Mouse (Mus musculus): ENCODE measurements around the gene Marc2.

Gene Marc2

DNA sequence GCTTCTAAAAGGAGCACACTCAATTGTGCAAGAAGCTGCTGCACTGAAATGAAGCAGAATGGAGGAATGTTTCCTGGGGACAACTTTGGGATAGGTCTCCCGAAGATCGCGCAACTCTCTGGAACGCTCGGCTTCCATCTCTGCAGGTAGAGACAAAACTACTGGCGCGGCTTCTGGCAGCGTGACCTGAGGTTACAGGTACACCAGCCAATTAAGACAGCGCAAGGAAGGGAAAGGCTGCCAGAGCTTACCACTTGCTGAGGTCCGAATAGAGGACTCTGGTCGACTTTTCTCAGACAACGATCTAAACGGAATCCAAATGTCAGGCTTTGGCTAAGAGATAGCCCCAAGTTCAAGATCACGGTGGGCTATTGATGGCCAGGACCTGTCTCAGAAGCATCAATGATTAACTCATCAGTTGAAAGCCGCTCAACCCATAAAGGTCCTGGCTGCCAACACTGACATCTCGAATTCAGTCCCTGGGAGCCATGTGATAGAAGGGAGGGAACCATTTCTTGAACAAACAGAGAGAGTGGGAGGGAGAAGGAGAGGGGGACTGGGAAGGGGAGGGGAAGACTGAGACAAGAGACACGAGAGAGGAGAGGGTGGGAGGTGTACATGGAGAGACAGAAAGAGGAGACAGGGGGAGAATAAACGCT lies at the start of gene Marc2:
Marc2 (minus strand) TSS at position 360 of the 659 bp plus-strand sequence.
- DNase-seq: peak; percentile 19

DNA sequence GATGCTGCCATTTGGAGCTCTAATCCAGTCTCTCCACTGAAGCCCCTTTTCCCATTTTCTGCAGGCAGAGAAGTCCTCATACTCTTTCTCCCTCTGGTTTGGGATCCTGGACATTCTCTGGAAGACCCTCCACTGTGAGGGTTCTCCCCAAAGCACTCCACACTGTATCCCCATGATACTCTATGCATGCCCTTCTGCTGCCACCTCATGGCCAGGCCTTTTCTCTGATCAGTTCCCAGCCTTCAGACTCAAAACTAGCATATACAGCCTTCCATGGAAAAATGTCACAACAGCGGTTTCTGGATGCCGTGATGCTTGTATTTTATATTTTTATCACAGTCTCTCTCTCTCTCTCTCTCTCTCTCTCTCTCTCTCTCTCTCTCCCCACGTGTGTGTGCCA lies 45.7 kb upstream of the Marc2 start:
- no peak for DNase-seq

DNA sequence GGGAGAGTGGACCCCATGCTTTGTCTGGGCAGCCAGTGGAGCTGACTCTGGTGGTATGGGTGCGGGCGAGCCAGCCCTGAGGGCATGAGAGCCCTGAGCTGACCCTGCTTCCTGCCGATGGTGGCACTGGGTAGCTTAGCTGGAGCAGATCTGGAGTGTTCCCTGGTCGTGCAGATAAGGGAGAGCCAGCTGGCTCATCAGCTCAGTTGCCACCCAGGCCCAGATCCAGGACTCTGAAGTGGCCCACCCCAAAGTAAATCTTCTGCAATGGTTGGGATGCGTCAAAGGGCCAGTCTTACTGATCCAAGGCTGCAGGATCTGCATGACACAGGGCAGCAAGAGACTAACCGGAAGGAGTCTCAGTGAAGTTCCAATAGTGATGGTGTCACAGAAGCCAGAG lies 43.2 kb upstream of the Marc2 start:
- DNase-seq: no peak

DNA sequence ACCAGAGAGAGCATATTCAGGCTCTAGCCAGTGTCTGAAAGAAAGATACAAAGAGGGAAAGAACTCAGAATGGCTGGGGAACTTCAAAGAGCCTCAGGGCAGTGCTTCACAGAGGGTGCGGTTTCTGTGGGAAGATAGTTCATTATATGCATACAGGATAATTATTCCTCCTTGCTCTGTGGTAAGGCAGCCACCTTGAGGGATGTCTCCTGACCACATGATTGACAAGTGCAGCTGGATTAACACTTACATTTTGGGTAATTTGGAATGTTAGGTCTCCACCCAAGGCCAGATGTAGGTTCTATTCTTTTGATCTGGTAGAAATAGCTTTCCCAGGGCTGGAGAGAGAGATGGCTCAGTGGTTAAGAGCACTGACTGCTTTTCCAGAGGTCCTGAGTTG lies 39.9 kb upstream of the Marc2 start:
- DNase-seq: no peak

DNA sequence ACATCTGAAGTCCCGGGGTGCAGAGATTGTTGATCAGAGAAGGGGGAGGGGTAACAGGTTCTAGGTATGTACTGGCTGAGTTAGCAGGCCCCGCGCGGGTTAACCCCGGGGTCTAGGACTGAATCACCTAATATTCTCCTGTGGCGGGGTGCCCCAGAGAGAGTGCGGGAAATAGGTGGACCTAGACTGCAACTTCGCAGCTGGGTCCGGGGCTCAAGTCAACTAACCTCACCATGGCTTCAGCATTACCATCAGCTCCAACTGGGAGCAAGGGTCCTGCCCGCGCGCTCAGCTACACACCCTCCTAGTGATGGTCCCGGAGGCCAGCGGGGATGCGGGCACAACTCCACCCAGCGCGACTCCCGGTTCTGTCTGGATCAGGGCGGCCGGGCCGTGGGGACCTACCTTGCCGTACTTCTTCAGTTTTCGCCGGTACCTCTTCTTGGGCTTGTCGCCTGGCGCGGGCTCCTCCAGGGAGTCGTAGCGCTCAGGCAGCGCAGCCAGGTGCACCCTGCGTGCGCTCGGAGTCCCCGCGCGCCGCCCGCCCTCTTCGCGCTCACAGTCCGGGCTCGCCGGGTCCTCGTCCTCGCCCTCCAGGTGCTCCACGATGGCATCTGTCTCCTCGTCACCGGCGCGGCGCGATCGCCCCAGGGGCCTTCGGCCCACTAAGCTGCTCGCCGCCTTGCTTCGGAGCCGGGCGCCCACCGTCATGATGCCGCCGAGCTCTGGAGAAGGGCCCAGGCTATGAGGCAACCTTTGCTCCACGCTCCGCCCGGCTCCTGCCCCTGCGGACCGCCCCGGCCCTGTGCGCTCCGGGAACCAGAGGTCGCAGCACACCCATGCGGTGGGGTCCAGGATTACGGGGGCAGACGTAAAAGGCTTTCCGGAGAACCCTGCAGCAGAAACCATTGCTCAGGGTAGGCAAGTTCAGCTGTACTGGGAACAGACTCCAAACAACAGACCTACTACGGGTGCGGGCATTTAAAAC lies 36.3 kb upstream of the Marc2 start, which contains the start of gene C130074G19Rik:
C130074G19Rik (minus strand) TSS at position 938 of the 988 bp plus-strand sequence.
- DNase-seq: peak; percentile 30

DNA sequence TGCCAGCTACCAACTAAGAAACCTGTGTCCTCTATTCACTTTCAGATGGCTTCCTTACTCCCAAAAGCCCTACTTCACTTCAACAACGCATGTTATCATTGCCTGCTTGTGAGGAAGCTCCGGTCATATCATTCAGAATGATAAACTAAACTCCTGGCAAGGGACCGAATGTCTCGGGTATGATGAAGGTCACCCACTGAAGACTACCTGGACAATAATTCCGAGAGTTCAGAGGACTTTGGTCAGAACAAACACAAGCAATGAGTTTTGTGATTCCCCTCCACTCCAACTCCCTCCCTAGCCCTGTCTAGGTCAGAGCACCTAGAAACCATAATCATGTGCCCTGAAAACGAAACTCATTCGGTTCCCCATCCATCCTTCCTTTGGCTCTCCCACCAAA lies 35.6 kb upstream of the Marc2 start:
- DNase-seq: no peak

DNA sequence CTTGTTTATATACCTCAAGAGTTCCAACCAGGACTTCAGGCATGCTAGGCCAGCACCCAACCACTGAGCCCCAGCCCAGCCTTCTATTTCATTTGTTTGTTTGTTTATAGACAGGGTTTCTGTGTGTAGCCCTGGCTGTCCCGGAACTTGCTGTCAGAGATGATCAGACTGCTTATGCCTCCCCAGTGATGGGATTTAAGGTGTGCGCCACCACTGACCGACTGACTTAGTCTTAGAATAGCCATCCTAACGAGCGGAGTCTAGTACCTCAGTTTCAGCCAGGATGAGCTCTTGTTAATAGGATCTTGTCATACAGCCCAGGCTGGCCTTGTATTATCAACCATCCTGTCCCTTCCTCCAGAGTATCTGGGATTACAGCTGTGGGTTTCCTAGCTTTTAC lies 35.0 kb upstream of the Marc2 start:
- DNase-seq: no peak

DNA sequence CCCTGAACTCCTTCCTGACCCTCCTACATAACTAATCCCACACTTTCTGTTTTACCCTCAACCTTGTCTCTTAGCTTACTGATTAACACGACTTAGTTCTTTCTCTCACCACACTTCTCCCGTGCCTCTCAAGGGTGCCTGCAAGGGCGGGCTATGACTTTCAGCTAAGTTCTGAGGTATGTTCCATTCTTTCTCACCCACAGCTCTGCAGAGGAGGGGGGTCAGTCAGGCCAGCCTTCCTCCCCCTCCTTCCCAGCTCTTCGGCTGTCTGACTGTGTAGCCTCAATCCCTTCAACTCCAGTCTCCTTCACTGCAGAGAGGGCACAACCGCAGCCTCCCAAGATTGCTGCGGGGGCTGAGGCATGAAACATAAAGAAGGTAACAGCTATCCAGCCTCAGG lies 32.6 kb upstream of the Marc2 start:
- DNase-seq: no peak

DNA sequence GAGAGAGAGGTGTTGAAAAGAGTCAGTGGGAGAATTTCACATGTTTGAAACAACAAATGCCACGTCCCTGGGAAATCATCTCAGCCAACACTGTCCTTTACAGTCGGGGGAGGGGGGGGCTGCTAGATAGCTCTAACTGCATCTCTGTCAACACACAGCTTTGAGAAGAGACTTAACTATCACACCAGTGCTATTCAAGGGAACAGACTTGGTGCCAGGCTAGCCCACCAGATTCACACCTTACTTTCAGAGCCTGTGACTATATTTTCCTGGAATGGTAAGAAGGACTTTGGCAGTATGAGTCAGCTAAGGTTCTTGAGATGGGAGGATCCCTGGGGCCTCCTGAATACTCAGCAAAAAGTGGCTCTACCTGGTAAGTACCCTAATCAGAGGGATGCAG lies 31.1 kb upstream of the Marc2 start:
- DNase-seq: no peak

DNA sequence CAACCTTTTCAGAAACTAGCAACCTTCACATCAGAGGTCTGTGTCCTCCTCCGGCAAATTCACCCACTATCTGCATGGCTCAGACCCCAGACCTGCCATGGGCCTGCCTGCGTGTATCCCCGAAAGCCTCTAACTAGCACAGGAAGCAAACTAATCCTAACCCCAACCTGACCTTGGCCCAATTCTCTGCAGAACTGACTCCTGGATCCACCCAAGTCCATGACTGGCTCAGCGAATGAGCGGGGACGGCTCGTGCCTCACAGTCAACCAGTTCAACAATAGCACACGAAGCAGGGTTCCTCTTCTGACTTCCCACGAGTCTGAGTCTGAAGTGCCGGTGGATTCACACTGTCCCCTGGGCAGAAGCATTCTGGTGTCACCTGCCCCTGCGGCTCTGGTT lies 27.7 kb upstream of the Marc2 start:
- DNase-seq: no peak

DNA sequence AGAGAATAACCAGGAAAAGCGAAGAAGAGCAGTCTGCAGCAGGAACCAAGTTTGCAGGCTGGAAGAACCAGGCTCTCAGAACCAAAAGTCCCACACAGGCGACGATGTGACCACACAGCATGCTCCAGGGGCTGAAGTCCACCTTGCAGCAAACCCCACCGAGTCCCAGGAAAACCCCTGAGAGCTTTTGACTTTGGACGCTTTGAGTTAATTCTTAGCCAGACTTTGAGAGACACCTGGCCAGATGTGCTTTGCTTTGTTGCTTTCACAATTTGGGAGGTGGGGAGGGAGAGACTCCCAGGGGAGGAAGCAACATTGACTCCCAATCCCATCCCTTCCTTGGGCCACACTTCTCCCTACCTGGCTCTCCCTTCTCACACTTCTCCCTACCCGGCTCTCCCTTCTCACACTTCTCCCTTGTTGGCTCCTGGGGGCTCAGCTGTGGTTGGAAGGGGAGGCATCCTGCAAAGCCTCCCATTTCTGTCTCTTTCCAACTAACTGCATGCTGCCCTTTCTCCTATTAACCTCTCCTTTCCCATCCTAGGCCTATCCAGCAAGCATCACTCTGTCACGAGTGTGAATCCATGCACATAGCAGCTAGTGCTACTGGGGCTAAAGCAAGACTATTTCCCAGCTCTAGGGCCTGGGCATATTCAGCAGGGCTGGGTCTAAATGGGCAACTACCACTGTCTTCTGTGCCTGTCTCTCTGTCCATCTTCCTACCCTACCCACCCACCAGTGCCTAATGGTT lies 26.0 kb upstream of the Marc2 start:
- DNase-seq: no peak

DNA sequence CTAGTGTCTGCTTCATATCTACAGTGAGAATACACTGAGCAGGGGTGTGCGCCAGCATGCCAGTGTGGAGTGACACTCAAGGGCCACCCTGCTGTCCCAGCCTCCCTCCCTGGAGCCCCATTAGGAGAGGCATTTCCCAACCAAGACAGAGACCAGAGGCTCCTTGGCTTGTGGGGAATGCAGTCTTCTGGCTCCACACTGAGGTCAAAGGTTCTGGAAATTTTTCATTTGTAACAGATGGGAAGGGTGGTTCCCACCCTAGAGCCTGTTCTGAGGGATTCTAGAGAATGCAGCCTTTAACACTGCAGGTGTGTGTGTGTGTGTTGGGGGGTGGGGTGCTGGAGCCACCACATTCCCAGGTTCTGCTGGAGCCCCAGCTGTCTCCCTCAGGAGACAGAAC lies 25.3 kb upstream of the Marc2 start:
- no peak for DNase-seq

DNA sequence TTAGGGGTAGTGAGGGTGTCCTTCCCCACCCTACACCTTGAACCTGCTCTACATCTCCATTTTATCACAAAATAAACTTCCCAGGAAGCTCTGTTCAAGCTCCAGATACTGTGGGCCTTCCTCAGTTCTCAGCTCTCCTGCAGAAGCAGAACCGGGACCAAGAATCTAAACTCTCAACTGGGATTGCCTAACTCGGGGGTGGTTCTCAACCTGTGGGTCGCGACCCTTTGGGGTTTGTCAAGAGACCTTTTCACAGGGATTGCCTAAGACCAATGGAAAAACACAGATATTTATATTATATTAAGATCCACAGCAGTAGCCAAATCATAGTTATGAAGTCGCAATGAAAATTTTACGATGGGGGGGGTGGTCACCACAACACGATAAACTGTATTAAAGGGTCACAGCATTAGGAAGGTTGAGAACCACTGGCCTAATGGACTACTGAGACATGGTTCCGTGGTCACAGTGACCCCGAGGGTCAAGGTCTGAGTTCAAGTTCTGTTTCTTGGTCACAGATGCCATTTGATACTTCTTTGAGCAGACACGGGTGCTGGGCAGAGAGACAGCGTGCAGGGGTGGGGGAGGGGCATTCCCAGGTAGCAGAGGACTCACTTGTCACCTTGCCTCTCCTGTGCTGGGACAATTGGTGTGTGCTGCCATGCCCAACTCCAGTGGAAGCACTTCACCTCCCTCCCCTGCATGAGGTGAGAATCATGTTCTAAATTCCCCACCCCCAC lies 24.6 kb upstream of the Marc2 start:
- DNase-seq: no peak

DNA sequence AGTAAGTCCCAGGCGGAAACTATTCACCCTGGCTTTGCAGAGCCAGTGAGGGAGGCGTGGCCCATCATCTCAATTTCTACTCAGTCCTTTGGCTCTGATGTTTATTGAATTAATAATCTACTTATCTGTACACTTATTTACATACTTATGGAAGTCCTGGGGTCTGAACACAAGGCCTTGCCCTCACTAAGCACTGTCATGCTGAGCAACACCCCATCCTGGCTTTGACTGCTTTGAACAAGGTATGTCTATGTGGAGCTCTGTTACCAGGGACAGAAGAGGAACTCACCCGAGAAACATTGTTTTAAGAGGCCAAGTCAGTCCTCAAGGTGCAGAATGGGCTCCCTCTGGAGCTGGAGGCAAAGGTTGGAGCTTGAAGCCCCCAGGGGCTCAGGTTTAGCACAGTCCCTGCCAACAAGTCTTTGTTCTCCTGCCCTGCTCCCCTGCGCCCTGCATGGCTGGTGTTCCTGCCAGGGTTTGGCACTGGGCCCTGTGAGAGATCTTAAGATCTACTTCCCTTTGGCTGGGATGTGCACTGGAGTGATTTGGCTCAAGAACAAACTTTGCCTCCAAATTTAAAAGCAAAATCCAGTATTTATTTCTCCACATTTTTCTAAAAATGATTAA lies 23.8 kb upstream of the Marc2 start:
- no peak for DNase-seq

DNA sequence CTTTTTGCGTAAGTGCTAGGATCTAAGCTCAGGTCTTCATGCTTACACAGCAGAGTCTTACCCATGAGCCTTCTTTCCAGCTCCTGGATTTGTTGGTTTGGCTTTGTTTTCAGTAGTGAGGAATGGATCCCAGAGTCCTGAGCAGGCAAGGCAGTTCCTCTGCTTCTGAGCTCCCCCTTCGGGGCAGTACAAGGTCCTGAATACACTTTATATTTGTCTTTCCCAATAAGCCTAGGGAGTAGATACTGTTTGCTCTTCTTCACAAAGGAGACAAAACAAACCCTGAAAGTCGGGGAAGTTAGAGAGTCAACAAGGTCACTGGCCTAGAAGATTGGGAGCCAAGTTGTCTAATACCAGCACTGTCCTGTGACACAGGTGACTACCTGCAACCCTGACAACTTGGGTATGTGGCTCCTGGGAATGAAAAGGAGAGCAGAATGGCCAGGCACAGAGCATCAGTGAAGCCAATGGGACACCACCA lies 21.4 kb upstream of the Marc2 start:
- DNase-seq: no peak

DNA sequence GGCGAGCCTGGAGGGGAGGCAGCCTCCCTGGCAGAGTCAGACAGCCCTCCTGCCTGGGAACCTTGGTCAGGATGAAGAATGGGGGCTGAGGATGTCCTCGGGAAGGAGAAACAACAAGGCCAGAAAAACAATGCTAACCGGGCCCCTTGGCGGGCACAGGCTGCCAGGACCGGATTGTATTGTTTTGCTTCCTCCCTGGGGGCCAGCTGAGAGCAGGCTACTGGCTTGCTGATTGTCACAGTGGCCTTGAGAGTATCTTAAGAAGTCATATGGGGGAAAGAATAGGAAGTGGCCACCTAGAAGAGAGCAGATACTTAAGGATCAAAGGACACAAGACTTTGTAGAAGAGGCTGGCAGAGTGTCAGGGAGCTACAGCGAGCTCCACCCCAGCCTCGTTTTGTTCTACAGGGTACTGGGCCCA lies 18.1 kb upstream of the Marc2 start:
- no peak for DNase-seq

DNA sequence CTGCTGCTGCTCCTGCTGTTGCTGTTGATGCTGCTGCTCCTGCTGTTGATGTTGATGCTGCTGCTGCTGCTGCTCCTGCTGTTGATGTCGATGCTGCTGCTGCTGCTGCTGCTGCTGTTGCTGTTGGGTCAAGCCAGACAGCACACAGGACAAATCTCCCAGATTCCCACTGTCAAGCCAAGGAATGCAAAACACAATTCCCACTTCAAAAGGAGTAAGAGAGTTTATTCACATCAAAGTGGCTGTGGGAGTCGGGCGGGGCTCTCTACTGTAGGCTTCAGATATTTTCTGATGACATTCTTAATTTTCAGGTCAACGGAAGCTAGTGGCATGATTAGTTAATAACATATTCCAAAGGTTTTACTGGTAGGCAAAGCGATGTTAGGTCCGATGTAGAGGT lies 16.4 kb upstream of the Marc2 start:
- no peak for DNase-seq

DNA sequence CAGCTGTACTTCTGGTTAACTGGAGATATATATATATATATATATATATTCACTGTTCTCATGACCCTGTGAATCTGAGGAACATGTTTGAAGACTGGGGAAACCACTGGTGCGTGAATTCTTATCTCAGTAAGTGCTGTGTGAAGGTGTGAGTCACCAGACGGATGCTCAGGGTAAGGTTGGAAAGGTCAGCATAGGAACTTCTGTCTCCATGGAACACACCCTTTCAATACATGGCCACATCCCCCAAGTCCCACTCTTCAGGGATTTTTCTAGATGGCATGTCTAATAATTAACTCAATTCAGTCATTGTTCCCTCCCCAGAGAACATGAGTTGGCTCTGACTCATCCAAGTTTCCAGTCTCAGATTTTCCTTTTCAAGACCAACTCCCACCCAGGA lies 15.3 kb upstream of the Marc2 start:
- DNase-seq: no peak

DNA sequence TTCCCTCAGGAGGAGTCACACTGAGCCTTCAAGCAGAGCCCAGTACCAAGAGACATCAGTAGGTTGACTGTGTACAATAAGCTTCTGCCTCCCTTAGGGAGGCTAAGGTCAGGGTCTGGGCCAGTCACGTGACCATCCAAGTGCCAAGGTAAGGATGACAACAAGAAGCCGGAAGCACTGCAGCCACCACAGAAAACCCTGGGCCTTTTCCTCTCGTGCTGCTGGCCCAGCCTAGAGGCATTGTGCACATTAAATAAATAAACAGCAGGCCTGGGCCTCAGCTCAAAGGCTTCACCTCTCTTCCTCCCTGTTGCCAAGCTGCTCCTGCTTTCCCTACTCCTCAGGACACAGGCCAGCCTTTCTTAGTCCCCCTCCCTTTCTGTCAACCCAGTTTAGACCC lies 14.0 kb upstream of the Marc2 start:
- DNase-seq: no peak

DNA sequence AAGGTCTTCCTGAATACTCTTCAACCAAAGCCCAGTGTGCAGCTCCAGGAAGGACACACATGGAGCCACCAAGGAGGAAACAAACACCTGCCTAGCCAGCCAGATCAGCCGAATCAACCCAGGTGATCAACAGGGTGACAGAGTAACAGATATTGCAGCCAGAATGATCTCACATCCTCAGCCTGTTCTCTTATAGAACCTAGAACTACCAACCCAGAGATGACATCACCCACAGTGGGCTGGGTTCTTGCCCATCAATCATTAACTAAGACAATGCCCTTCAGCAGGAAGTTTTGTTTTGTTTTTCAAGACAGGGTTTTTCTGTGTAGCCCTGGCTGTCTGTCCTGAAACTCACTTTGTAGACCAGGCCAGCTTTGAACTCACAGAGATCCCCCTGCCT lies 12.0 kb upstream of the Marc2 start:
- DNase-seq: no peak

DNA sequence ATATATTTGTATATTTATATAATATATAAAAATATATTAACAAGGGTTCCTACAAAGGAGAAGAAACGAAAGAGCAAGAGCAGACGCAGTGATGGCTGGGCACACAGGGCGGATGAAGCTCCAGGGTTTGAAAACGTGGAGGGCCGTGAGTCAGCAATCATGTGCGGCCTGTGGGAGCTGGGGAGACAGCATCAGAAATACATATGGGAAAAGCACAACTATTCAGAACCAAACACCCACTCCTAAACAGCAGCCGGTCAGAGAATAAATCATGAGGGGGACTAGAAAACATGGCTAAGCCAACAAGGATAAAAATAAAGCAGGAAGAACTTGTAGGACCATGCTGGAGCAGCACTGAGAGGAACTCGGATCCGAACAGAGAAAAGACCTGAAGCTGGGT lies 11.0 kb upstream of the Marc2 start:
- no peak for DNase-seq

DNA sequence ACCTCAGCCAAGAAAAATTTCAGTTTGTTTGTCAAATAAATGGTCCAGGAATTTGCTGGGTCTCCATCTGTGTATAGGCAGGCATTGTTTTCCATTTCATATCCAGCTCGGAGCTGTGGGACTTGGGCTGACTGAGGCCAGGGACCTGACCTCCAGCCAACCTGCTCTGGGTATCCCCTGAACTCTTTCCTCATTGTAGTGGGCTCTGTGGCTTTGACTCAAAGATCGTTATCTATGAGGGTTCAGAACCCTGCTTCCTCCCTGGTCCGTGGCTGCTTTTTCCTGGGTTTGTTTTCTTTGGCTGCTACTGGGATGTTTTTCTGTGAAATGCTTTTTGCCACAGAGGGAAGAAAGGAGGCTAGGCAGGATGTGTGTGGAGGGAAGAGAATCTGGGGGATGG lies 7.7 kb upstream of the Marc2 start:
- DNase-seq: no peak

Measured in thymus, postnatal 14 days (tissue).